ENCODE assay signal across 9 mouse cellular contexts in the genomic region with DNA sequence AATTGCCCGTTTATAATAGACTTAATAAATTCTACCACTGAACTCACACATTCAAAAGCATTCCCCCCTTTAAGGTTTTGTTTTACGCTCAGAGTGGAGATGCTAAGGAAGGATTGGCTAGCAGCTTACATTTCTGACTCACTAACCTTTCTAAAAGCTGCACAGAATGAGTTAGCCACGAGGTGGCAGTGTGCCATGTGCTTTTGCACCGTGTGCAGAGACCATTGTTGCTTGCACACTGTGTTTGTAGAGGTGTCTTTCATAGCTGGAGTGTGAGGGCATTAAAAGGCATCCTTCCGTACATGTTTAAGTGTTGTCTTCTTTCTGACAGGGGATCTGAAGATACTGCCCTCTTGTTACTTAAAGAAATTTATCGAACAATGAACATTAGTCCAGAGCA. TPM values are rescaled to one million over a fixed set of nuclear protein-coding genes. Genes with fewer than 3 reads are reported as not detected.
DNase-seq lines count a peak whose midpoint lies in the region.
"Had no signal": no experiment of that assay in that cellular context is flagged by ENCODE, and none has a peak within 500 bp of the region (broad histone marks: within the 10 kb centered on the region; RNA-seq: fewer than 3 reads in every experiment).

No protein-coding gene starts in this region.

- H3K36me3 ChIP-seq in heart, embryonic 10.5 days: peaks cover 90% of the 10 kb centered on the region

- H3K27me3 ChIP-seq in heart, embryonic 10.5 days (ENCODE audit: insufficient read depth, poor library complexity, severe bottlenecking): no peaks in the 10 kb centered on the region

- no peak overlapping the region for H3K27ac ChIP-seq in heart, embryonic 10.5 days
- H3K27ac ChIP-seq: macrophage had no signal

- WGBS in heart, embryonic 10.5 days: 60% methylated on average over 6 of the region's 6 CpGs

- peak; percentile 11 to 39 for DNase-seq in heart, adult 18-20 months
- DNase-seq in heart, embryonic 10.5 days (ENCODE audit: low spot score): no peak
- DNase-seq in Muller cell, postnatal 12 days (ENCODE audit: inconsistent ontology term): peak; percentile 43
- peak; percentile 82 to 87 for DNase-seq in cerebellum, postnatal 10 days
- DNase-seq in frontal cortex, postnatal 10 days (ENCODE audit: low spot score in 2 of 2): peak; percentile 14 to 48
- peak; percentile 39 to 73 for DNase-seq in layer of hippocampus, adult 18-20 months (ENCODE audit: low spot score in 2 of 2)
- DNase-seq in lung, postnatal 14 days: peak; percentile 50
- peak; percentile 70 for DNase-seq in right cerebral cortex, postnatal 14 days

- H3K4me3 ChIP-seq in heart, embryonic 10.5 days: no peak overlapping the region

- H3K4me1 ChIP-seq in heart, embryonic 10.5 days: no peaks in the 10 kb centered on the region

- no peaks in the 10 kb centered on the region for H3K9me3 ChIP-seq in heart, embryonic 10.5 days

RNA-seq across cellular contexts. Expression of gene Sec23ip, which starts 34.6 kb away (rescaled TPM):
- total RNA-seq in heart, adult 18-20 months (2021): 10 to 100 TPM; 19.0 to 27.6 TPM
- 37.4 and 42.7 TPM in 2 replicates for polyA plus RNA-seq in heart, embryonic 10.5 days (2016; fragmentation: Nextera tagmentation; extraction: Ambion mirVana)
- total RNA-seq in layer of hippocampus, adult 18-20 months (2021): 10 to 100 TPM; 49.7 to 50.6 TPM

RNA-seq across cellular contexts. Expression of gene Mcmbp, which starts 39.0 kb away (rescaled TPM):
- 10 to 100 TPM; 21.7 to 23.7 TPM for total RNA-seq in heart, adult 18-20 months (2021)
- 44.4 and 51.9 TPM in 2 replicates for polyA plus RNA-seq in heart, embryonic 10.5 days (2016; fragmentation: Nextera tagmentation; extraction: Ambion mirVana)
- 10 to 100 TPM; 27.4 to 28.1 TPM for total RNA-seq in layer of hippocampus, adult 18-20 months (2021)
